8 mouse cellular contexts compared by ENCODE assay signal in genomic region chr12:54067886-54068756, GRCm38 (mm10).
A peak's percentile ranks its signal among the peaks of the same experiment; 100 is the strongest.
DNase-seq lines count a peak whose midpoint lies in the region; ATAC-seq and TF ChIP-seq lines count a peak whose summit lies in the region.

No protein-coding gene starts in this region.

- peak; percentile 42; the same call in 1 of the 2 replicates for ATAC-seq in heart, embryonic 11.5 days (replicated peaks; ENCODE audit: insufficient number of reproducible peaks, low FRiP score, low TSS enrichment)
- peak; percentile 68 for ATAC-seq in stomach, embryonic 15.5 days (ENCODE audit: insufficient read depth, low FRiP score, low read depth)

- peak overlapping the region; percentile 42 for H3K4me3 ChIP-seq in brown adipose tissue, adult 24 weeks (ENCODE audit: insufficient read depth, low read depth, low read length)
- H3K4me3 ChIP-seq in heart, embryonic 11.5 days (ENCODE audit: low read depth, low read length): peak overlapping the region; percentile 32
- peak overlapping the region; percentile 33 for H3K4me3 ChIP-seq in kidney, adult 2 months (ENCODE audit: insufficient read depth, low read depth, low read length)
- peak overlapping the region; percentile 43 for H3K4me3 ChIP-seq in stomach, embryonic 15.5 days (replicated peaks)

- DNase-seq in cerebellum, postnatal 10 days: peak; percentile 55 to 56
- DNase-seq in cerebellum, adult 11-12 months: no peak
- DNase-seq in kidney, adult 2 months: peak; percentile 56
- peak; percentile 32 for DNase-seq in lung, postnatal 14 days
- no peak for DNase-seq in frontal cortex, adult 2 months (ENCODE audit: extremely low spot score in 1 of 2, low spot score in 1 of 2)

- no peak overlapping the region for H3K27ac ChIP-seq in brown adipose tissue, adult 24 weeks (replicated peaks; ENCODE audit: low read depth, low read length)
- no peak overlapping the region for H3K27ac ChIP-seq in heart, embryonic 11.5 days (ENCODE audit: low read depth, low read length)
- H3K27ac ChIP-seq in kidney, adult 2 months (ENCODE audit: insufficient read depth, low read depth, low read length): no peak overlapping the region
- no peak overlapping the region for H3K27ac ChIP-seq in stomach, embryonic 15.5 days

- peak overlapping the region; percentile 64 for H3K4me2 ChIP-seq in heart, embryonic 11.5 days
- peak overlapping the region; percentile 87 for H3K4me2 ChIP-seq in stomach, embryonic 15.5 days

- TF ChIP-seq POLR2A in kidney, adult 2 months (IDR thresholded peaks at IDR 0.05; ENCODE audit: low read depth, low read length): no peak

- no peaks in the 10 kb centered on the region for H3K9me3 ChIP-seq in heart, embryonic 11.5 days (replicated peaks; ENCODE audit: control insufficient read depth, low read length)
- no peaks in the 10 kb centered on the region for H3K9me3 ChIP-seq in stomach, embryonic 15.5 days

- H3K4me1 ChIP-seq in brown adipose tissue, adult 24 weeks (ENCODE audit: control insufficient read depth, insufficient read depth, insufficient read length, low read length): no peaks in the 10 kb centered on the region
- H3K4me1 ChIP-seq in heart, embryonic 11.5 days (ENCODE audit: control insufficient read depth, insufficient read depth, low read length): 0 out of 2 replicates have a peak, but pooled peaks cover 3% of the 10 kb centered on the region
- no peaks in the 10 kb centered on the region for H3K4me1 ChIP-seq in kidney, adult 2 months (ENCODE audit: control insufficient read depth, insufficient read depth, low read length)
- peaks cover 13% of the 10 kb centered on the region for H3K4me1 ChIP-seq in stomach, embryonic 15.5 days

- peaks cover 28% of the 10 kb centered on the region for H3K27me3 ChIP-seq in heart, embryonic 11.5 days (ENCODE audit: control insufficient read depth, insufficient read depth, low read length)
- peaks cover 2% of the 10 kb centered on the region for H3K27me3 ChIP-seq in kidney, adult 2 months (replicated peaks; ENCODE audit: control insufficient read depth, insufficient read depth, low read length)
- H3K27me3 ChIP-seq in stomach, embryonic 15.5 days (replicated peaks): peaks cover 22% of the 10 kb centered on the region

- H3K36me3 ChIP-seq in heart, embryonic 11.5 days (ENCODE audit: control insufficient read depth, insufficient read depth, low read length): no peaks in the 10 kb centered on the region
- no peaks in the 10 kb centered on the region for H3K36me3 ChIP-seq in kidney, adult 2 months (ENCODE audit: control insufficient read depth, insufficient read depth, low read length)
- no peaks in the 10 kb centered on the region for H3K36me3 ChIP-seq in stomach, embryonic 15.5 days

- TF ChIP-seq CTCF in kidney, adult 2 months (conservative IDR thresholded peaks at IDR 0.05; ENCODE audit: insufficient read depth, insufficient read length, low read depth, low read length): no peak

- H3K9ac ChIP-seq in heart, embryonic 11.5 days (ENCODE audit: low read depth, low read length): peak overlapping the region; percentile 4; the same call in 1 of the 2 replicates
- no peak overlapping the region for H3K9ac ChIP-seq in stomach, embryonic 15.5 days

- 6% methylated on average over 83 of the region's 84 CpGs for WGBS in heart, embryonic 11.5 days (ENCODE audit: insufficient replicate concordance)
- 6% methylated on average over 84 of the region's 84 CpGs for WGBS in kidney, adult 2 months
- 5% methylated on average over 82 of the region's 84 CpGs for WGBS in stomach, embryonic 15.5 days

Comparison
In these comparisons a context has a peak if more than half of its experiments do, and no peak if none do; other contexts are left out.
1. DNase-seq: peak in cerebellum, postnatal 10 days (2 of 2), kidney, adult 2 months (single experiment) and lung, postnatal 14 days (single experiment); none in cerebellum, adult 11-12 months (single experiment) and frontal cortex, adult 2 months (0 of 2).
2. Peak in every context shown above with its lines, with median percentiles within 50 percentile points of each other: H3K4me3 ChIP-seq.